Mouse (Mus musculus) macrophage (primary cell): ENCODE measurements around the gene Capzb. TPM values are rescaled to one million over a fixed set of nuclear protein-coding genes. Genes with fewer than 3 reads are reported as not detected.

ENCODE experiments used
- H3K27ac ChIP-seq: fragments of 350-480 bp; formaldehyde crosslinking; 2 replicates; pipeline ENCODE4 v1.9.0; 2021
- H3K36me3 ChIP-seq: fragments of 350-480 bp; formaldehyde crosslinking; 2 replicates; pipeline ENCODE4 v1.9.0; 2021; ENCODE audit errors: inconsistent target
- H3K4me3 ChIP-seq: fragments of 350-480 bp; formaldehyde crosslinking; 2 replicates; pipeline ENCODE4 v1.9.0; 2021; ENCODE audit errors: inconsistent target
- H3K79me2 ChIP-seq: fragments of 350-480 bp; formaldehyde crosslinking; 2 replicates; pipeline ENCODE4 v1.9.0; 2021; ENCODE audit errors: inconsistent target
- WGBS: methylation state at CpG from one replicate; pipeline ENCODE4 v1.1.7; 2026; ENCODE audit warnings: inconsistent platforms; ENCODE audit not compliant: missing documents; 5-methylcytosine and 5-hydroxymethylcytosine counted together
- polyA plus RNA-seq: library from polyadenylated mRNA; stranded (reverse); fragments of 250-400 nt; gene quantifications from 3 replicates; pipeline ENCODE4 v1.2.4, GENCODE M21; 2018; ENCODE audit warnings: inconsistent platforms

Capzb gene
- polyA plus RNA-seq, 1 experiment from 2014 or later = 769 TPM

DNA sequence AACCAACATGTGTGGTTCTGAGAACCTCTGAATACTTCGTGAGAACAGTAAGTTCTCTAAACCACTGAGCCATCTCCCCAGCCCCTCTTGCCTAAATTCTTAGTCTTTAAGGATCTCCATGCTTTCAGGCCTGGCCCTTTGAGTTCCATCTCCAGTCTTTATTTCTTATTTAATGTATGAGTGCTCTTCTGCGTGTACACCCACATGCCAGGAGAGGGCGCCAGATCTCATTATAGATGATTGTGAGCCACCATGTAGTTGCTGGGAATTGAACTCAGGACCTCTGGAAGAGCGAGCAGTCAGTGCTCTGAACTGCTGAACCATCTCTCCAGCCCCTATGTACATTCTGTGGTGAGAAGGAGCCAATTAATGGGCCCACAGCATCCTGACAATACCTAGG lies 119.9 kb downstream of the Capzb start:
- H3K79me2 ChIP-seq = peaks cover 20% of the 10 kb centered on the region
- H3K36me3 ChIP-seq = no peaks in the 10 kb centered on the region
- no peak overlapping the region for H3K27ac ChIP-seq
- H3K4me3 ChIP-seq = no peak overlapping the region
- 63% methylated on average over 4 of the region's 4 CpGs for WGBS

- no peak overlapping the region for H3K27ac ChIP-seq
- 96% methylated on average over 11 of the region's 11 CpGs for WGBS
- no peaks in the 10 kb centered on the region for H3K79me2 ChIP-seq
- no peaks in the 10 kb centered on the region for H3K36me3 ChIP-seq
- H3K4me3 ChIP-seq = no peak overlapping the region
These were observed 125.8 kb downstream of the Capzb start for GRCm38 (mm10) chr4:139318449-139318848.

DNA sequence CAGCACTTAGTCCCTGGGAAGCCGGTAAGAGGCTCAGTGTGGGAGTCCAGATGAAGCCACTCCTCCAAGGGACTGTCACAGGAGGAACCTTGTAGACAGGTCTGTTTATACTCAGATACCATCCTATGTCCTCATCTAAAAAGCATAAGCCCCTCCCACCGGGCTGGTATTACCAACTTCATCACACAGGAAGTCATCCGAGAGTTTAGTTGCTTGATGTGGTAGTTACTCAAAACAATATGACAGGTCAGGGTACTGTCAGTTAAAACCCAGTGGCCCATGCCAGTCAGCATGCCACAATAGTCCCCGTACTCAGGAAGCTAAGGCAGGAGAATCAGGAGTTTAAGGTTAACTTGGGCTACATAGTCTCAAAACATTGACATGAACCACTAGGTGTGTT lies 127.0 kb downstream of the Capzb start:
- WGBS = 100% methylated on average over 4 of the region's 4 CpGs
- no peak overlapping the region for H3K4me3 ChIP-seq
- no peak overlapping the region for H3K27ac ChIP-seq
- no peaks in the 10 kb centered on the region for H3K79me2 ChIP-seq
- H3K36me3 ChIP-seq = no peaks in the 10 kb centered on the region

DNA sequence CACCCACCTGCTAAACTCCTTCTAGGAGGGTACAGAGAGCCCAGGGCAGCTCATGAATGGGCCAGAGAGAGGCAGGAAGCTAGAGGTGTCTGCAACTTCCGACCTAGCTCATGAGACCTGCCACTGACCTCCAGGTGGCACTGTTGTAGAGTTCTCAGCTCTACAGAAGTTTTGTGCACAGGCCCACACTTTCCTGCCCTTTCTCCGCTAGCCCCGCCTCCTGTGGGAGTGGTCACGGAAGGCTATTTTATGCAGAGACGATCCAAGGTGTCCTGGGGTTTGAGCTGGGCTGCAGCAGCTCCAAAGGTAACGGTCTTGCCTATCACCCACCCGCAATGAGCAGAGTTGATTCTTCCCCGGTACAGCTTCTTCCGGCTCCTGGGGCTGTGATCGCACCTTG lies 137.9 kb downstream of the Capzb start:
- WGBS = 8% methylated on average over 10 of the region's 10 CpGs
- Histone ChIP-seq H3K4me3 (peak overlapping the region; percentile 27; the same call in 1 of the 2 replicates), H3K27ac (no peak overlapping the region), H3K36me3 (no peaks in the 10 kb centered on the region), H3K79me2 (no peaks in the 10 kb centered on the region)

GRCm38 (mm10) chr4:139334631-139335295 lies 142.1 kb downstream of the Capzb start:
- H3K36me3 ChIP-seq = no peaks in the 10 kb centered on the region
- no peaks in the 10 kb centered on the region for H3K79me2 ChIP-seq
- H3K27ac ChIP-seq = no peak overlapping the region
- WGBS = 90% methylated on average over 4 of the region's 9 CpGs
- no peak overlapping the region for H3K4me3 ChIP-seq

- Histone ChIP-seq H3K27ac (no peak overlapping the region), H3K4me3 (no peak overlapping the region), H3K79me2 (no peaks in the 10 kb centered on the region), H3K36me3 (no peaks in the 10 kb centered on the region)
- 91% methylated on average over 7 of the region's 7 CpGs for WGBS
These were observed 142.8 kb downstream of the Capzb start for GRCm38 (mm10) chr4:139335507-139335906.

GRCm38 (mm10) chr4:139336822-139337483 lies 144.3 kb downstream of the Capzb start:
- Histone ChIP-seq H3K79me2 (no peaks in the 10 kb centered on the region), H3K4me3 (no peak overlapping the region), H3K27ac (no peak overlapping the region), H3K36me3 (no peaks in the 10 kb centered on the region)
- 36% methylated on average over 24 of the region's 24 CpGs for WGBS

- Histone ChIP-seq H3K4me3 (no peak overlapping the region), H3K27ac (no peak overlapping the region), H3K36me3 (no peaks in the 10 kb centered on the region), H3K79me2 (no peaks in the 10 kb centered on the region)
- WGBS = 70% methylated on average over 21 of the region's 33 CpGs
These were observed 145.4 kb downstream of the Capzb start for GRCm38 (mm10) chr4:139338145-139338544.

DNA sequence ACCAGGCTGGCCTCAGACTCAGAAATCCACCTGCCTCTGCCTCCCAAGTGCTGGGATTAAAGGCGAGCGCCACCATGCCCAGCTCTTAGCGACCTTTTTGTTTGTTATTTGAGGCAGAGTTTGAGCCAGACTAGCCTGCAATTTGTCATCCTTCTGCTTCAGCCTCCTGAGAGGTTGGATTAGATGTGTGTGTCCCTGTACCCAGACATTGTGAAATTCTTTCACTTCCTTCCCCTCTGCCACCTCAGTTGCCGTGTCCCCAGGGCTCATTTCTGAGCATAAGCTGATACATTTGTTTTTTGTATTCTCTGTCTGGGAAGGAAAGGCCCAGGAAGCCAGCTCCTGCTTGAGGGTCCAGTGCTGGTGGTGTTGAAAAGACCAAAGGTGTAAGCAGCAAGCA lies 148.1 kb downstream of the Capzb start:
- Histone ChIP-seq H3K79me2 (no peaks in the 10 kb centered on the region), H3K36me3 (no peaks in the 10 kb centered on the region), H3K4me3 (no peak overlapping the region), H3K27ac (no peak overlapping the region)
- 22% methylated on average over 4 of the region's 4 CpGs for WGBS

Other genes starting within 250 kb of the Capzb start
- not detected in 3 replicates for gene Rnf186, start 225.8 kb upstream of the Capzb start, polyA plus RNA-seq
- 8.6 to 10.1 TPM (median 8.7 TPM) in 3 replicates for gene Tmco4, start 220.0 kb upstream of the Capzb start, polyA plus RNA-seq
- gene Htr6, start 117.3 kb upstream of the Capzb start, polyA plus RNA-seq = not detected in 3 replicates
- gene Nbl1, start 99.9 kb upstream of the Capzb start, polyA plus RNA-seq = 0.13 to 0.47 TPM in 2 of 3 replicates, not detected in the other
- 137 to 180 TPM (median 157 TPM) in 3 replicates for gene Minos1, start 61.8 kb upstream of the Capzb start, polyA plus RNA-seq
- gene Pqlc2, start 117.8 kb downstream of the Capzb start, polyA plus RNA-seq = 45.9 to 58.5 TPM (median 53.8 TPM) in 3 replicates
- 17.1 to 29.2 TPM (median 20.7 TPM) in 3 replicates for gene Akr7a5, start 117.8 kb downstream of the Capzb start, polyA plus RNA-seq
- gene Mrto4, start 159.7 kb downstream of the Capzb start, polyA plus RNA-seq = 20.9 to 65.1 TPM (median 23.6 TPM) in 3 replicates
- gene Emc1, start 159.7 kb downstream of the Capzb start, polyA plus RNA-seq = 15.7 to 25.8 TPM (median 19.1 TPM) in 3 replicates
- gene Ubr4, start 159.7 kb downstream of the Capzb start, polyA plus RNA-seq = 106 to 123 TPM (median 108 TPM) in 3 replicates